Mouse (Mus musculus) brain, embryonic 14.5 days (tissue): ENCODE measurements around the gene Ikzf2.

ENCODE experiments used
- CTCF ChIP-seq: fragments of 200-500 bp; IDR thresholded peaks from 2 replicates; pipeline ENCODE4 v1.5.1; 2012; ENCODE audit warnings: inconsistent platforms, mild to moderate bottlenecking, moderate library complexity, borderline replicate concordance; ENCODE audit not compliant: insufficient read depth, insufficient read length; ENCODE audit errors: extremely low read depth
- POLR2A ChIP-seq: fragments of 200-500 bp; IDR thresholded peaks from 2 replicates; pipeline ENCODE4 v1.6.1; 2012; ENCODE audit warnings: mild to moderate bottlenecking, inconsistent platforms, borderline replicate concordance; ENCODE audit not compliant: poor library complexity, insufficient read depth, insufficient read length, severe bottlenecking; ENCODE audit errors: extremely low read depth

DNA sequence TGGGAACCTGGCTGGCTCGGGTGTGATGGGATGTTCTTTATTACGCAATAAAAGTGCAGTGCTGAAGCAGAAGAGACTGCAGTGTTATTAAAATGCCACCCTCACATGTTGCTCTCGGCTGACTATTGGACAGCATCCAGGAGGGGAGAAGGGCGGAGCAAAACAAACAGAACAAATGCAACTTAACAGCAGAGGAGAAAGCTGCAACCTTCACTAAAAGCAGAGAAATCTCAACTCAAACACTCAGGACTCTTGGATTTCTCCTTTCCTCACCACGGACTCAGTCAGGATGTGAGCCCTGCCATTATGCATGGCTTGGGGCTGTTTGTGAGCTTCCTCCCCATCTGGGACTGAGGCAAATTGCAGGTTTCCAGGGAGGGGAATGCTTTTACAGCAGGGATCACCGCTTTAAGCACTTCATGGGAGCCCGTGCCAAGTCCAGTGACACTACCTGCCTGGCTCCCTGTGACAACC, 95.7 kb downstream of the Ikzf2 start:
- TF ChIP-seq CTCF (no peak), POLR2A (no peak)
